Mouse (Mus musculus) limb, embryonic 11.5 days (tissue): ENCODE results near the gene Gm12184. TPM values are rescaled to one million over a fixed set of nuclear protein-coding genes. Genes with fewer than 3 reads are reported as not detected.
"Not testable (repeated sequence)": the region's sequence is repeated elsewhere in the genome, so short reads cannot be mapped to it uniquely, and the experiment has no call there.

Source experiments
- ATAC-seq: fragments of 200-750 bp; cut with Nextera tagmentation; 2 replicates; pipeline ENCODE4 v1.8.0; 2017; ENCODE audit warnings: low read depth; ENCODE audit not compliant: insufficient number of reproducible peaks, low FRiP score, low TSS enrichment
- DNase-seq: peaks from one replicate; pipeline ENCODE4 v3.0.0-alpha.2; 2015; ENCODE audit warnings: low spot score
- H3K27ac ChIP-seq: fragments of 300-500 bp; sonication (generic); replicated peaks from 2 replicates; pipeline ENCODE4 v1.5.1; 2014; ENCODE audit warnings: low read depth, mild to moderate bottlenecking, low read length
- H3K27me3 ChIP-seq: fragments of 300-500 bp; sonication (generic); 2 replicates; pipeline ENCODE4 v1.6.1; 2014; ENCODE audit warnings: mild to moderate bottlenecking, low read length, mixed read lengths; ENCODE audit not compliant: control insufficient read depth, insufficient read depth
- H3K36me3 ChIP-seq: fragments of 300-500 bp; sonication (generic); 2 replicates; pipeline ENCODE4 v1.6.1; 2014; ENCODE audit warnings: mild to moderate bottlenecking, low read length, moderate library complexity, mixed read lengths; ENCODE audit not compliant: control insufficient read depth, insufficient read depth
- H3K4me1 ChIP-seq: fragments of 300-500 bp; sonication (generic); 2 replicates; pipeline ENCODE4 v1.6.1; 2014; ENCODE audit warnings: low read length, mixed read lengths; ENCODE audit not compliant: control insufficient read depth, insufficient read depth
- H3K4me2 ChIP-seq: fragments of 300-500 bp; sonication (generic); 2 replicates; pipeline ENCODE4 v1.6.1; 2014; ENCODE audit warnings: low read depth, mild to moderate bottlenecking, moderate library complexity; ENCODE audit not compliant: severe bottlenecking
- H3K4me3 ChIP-seq: fragments of 300-500 bp; sonication (generic); 2 replicates; pipeline ENCODE4 v1.5.1; 2014; ENCODE audit warnings: low read depth, low read length
- H3K9ac ChIP-seq: fragments of 300-500 bp; sonication (generic); 2 replicates; pipeline ENCODE4 v1.6.1; 2014; ENCODE audit warnings: mild to moderate bottlenecking, low read length
- H3K9me3 ChIP-seq: fragments of 300-500 bp; sonication (generic); 2 replicates; pipeline ENCODE4 v1.6.1; 2016; ENCODE audit warnings: low read length; ENCODE audit not compliant: control insufficient read depth
- WGBS: fragments of 180-500 bp; shearing (Covaris S2); extraction: QIAGEN DNeasy Blood & Tissue Kit; methylation state at CpG from one replicate; pipeline ENCODE4 v1.1.7; 2014; 5-methylcytosine and 5-hydroxymethylcytosine counted together
- polyA plus RNA-seq: library from polyadenylated mRNA; unstranded; fragments of >200 nt; fragmentation: Nextera tagmentation; extraction: Ambion mirVana; gene quantifications from 2 replicates; pipeline ENCODE4 v1.2.1, GENCODE M21; 2014

The Gm12184 gene
- polyA plus RNA-seq, 1 experiment from 2014 or later: 9.4 TPM

- Histone ChIP-seq H3K4me1 (0 out of 2 replicates have a peak, but pooled peaks cover 4% of the 10 kb centered on the region), H3K4me3 (no peak overlapping the region)
- ATAC-seq: no peak
These were observed 25.7 kb upstream of the Gm12184 start for GRCm38 (mm10) chr11:48852190-48852589.

DNA sequence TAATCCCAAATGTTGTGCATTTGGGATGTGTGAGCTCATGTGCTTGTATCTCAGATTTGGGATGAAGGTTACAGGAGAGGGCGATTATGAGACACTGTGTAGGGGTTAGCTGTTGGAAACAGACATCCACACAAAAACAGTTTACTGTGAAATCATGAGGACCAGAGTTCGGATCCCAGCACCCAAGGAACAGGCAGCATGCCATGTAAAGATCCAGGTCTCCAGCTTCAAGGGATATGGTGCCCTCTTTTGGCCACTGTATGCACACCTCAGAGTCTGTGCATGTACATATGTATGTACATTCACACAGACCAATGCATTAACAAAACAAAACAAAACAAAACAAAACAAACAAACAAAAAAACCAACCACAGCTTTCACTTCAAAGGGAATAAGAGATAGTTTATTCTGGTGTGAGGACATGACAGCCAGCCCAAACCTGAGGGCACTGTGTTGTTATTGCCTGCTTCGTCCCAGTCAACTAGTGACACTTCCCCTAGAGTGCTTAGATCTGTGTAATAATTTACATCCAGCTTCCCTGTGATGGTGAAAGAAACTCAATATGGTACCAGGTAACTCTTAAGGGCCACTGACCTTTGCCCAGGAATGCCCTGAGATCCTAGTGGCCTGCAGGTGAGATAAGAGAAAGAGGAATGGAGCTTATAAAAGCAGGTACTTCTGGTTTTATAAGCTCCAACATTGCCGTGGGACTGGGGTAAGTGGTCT, 25.0 kb upstream of the Gm12184 start:
- H3K4me3 ChIP-seq: no peak overlapping the region
- 0 out of 2 replicates have a peak, but pooled peaks cover 4% of the 10 kb centered on the region for H3K4me1 ChIP-seq
- no peak overlapping the region for H3K9ac ChIP-seq
- no peaks in the 10 kb centered on the region for H3K27me3 ChIP-seq
- WGBS: 81% methylated on average over 4 of the region's 4 CpGs
- no peaks in the 10 kb centered on the region for H3K9me3 ChIP-seq
- no peaks in the 10 kb centered on the region for H3K36me3 ChIP-seq
- DNase-seq (no peak), ATAC-seq (no peak)
- H3K4me2 ChIP-seq: no peak overlapping the region
- H3K27ac ChIP-seq: no peak overlapping the region

More at GRCm38 (mm10) chr11:48852190-48852589, 25.7 kb upstream of the Gm12184 start:
- Histone ChIP-seq H3K9me3 (no peaks in the 10 kb centered on the region), H3K27ac (no peak overlapping the region), H3K36me3 (no peaks in the 10 kb centered on the region), H3K4me2 (no peak overlapping the region; the same call in 1 of the 2 replicates), H3K9ac (no peak overlapping the region), H3K27me3 (no peaks in the 10 kb centered on the region)
- WGBS: 83% methylated on average over 4 of the region's 4 CpGs
- DNase-seq: no peak

- ATAC-seq (no peak), DNase-seq (no peak)
- H3K4me2 ChIP-seq: no peak overlapping the region
- no peak overlapping the region for H3K4me3 ChIP-seq
- H3K27ac ChIP-seq: no peak overlapping the region
- H3K9ac ChIP-seq: no peak overlapping the region
- H3K9me3 ChIP-seq: no peaks in the 10 kb centered on the region
- H3K4me1 ChIP-seq: 0 out of 2 replicates have a peak, but pooled peaks cover 4% of the 10 kb centered on the region
- 61% methylated on average over 2 of the region's 2 CpGs for WGBS
- no peaks in the 10 kb centered on the region for H3K36me3 ChIP-seq
- H3K27me3 ChIP-seq: no peaks in the 10 kb centered on the region
These were observed 23.8 kb upstream of the Gm12184 start for GRCm38 (mm10) chr11:48850240-48850639.

GRCm38 (mm10) chr11:48846881-48847280, 20.4 kb upstream of the Gm12184 start:
- WGBS: 66% methylated on average over 5 of the region's 5 CpGs
- no peak overlapping the region for H3K9ac ChIP-seq
- ATAC-seq (no peak), DNase-seq (no peak)
- H3K36me3 ChIP-seq: no peaks in the 10 kb centered on the region
- no peak overlapping the region for H3K4me3 ChIP-seq
- no peaks in the 10 kb centered on the region for H3K4me1 ChIP-seq
- H3K4me2 ChIP-seq: no peak overlapping the region
- no peaks in the 10 kb centered on the region for H3K27me3 ChIP-seq
- H3K9me3 ChIP-seq: no peaks in the 10 kb centered on the region
- H3K27ac ChIP-seq: no peak overlapping the region

GRCm38 (mm10) chr11:48846362-48846761, 19.9 kb upstream of the Gm12184 start:
- H3K36me3 ChIP-seq, H3K27ac ChIP-seq, ATAC-seq, H3K4me1 ChIP-seq, H3K9me3 ChIP-seq, H3K4me2 ChIP-seq, H3K27me3 ChIP-seq, DNase-seq, H3K9ac ChIP-seq, H3K4me3 ChIP-seq: not testable (repeated sequence)
- WGBS: 81% methylated on average over 2 of the region's 2 CpGs

DNA sequence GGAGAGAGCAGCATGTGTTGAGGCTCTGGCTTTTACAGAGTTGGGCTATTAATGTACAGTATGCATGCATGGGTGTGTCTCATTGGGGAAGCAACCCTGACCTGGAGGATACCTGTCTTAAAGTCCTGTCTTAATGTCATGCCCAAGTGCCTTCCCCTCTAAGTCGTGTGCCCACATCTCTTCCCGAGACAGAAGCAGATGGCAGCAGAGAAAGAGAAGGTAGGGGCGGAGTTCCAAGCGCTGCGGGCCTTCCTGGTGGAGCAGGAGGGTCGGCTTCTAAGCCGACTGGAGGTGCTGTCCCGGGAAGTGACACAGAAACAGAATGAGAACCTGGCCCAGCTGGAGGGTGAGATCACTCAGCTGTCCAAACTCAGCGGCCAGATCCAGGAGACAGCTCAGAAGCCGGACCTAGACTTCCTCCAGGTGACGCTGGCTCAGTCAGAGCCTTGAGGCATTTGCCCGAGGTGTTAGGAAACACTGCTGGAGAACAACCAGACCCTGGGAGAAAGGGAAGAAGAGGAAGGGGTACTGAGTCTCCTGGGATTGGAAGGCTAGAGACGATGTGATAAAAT, 18.9 kb upstream of the Gm12184 start:
- Histone ChIP-seq H3K4me2 (no peak overlapping the region), H3K4me1 (no peaks in the 10 kb centered on the region), H3K4me3 (no peak overlapping the region), H3K9me3 (no peaks in the 10 kb centered on the region), H3K27me3 (no peaks in the 10 kb centered on the region), H3K9ac (no peak overlapping the region), H3K27ac (no peak overlapping the region), H3K36me3 (no peaks in the 10 kb centered on the region)
- no peak for DNase-seq
- 22% methylated on average over 13 of the region's 13 CpGs for WGBS
- no peak for ATAC-seq

DNA sequence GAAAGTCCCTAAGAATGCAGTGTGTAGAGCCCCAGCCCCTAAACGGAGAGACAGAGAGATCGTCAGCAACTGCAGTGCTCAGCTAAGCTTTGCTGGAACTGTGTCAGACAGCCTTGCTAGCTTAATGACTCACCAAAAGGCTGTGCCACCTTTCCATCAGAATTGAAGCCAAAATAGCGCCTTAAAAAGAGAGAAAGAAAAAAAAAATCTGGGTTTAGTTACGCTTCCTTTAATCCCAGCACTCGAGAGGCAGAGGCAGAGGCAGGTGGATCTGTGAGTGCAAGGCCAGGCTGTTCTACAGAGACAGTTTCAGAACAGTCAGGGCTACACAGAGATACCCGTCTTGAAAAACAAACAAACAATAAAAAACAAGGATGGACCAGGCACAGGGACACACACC, 17.9 kb upstream of the Gm12184 start:
- no peak overlapping the region for H3K4me3 ChIP-seq
- H3K27me3 ChIP-seq: no peaks in the 10 kb centered on the region
- DNase-seq (no peak), ATAC-seq (no peak)
- no peaks in the 10 kb centered on the region for H3K4me1 ChIP-seq
- H3K9me3 ChIP-seq: no peaks in the 10 kb centered on the region
- 57% methylated on average over 6 of the region's 6 CpGs for WGBS
- H3K4me2 ChIP-seq: no peak overlapping the region
- no peaks in the 10 kb centered on the region for H3K36me3 ChIP-seq
- no peak overlapping the region for H3K9ac ChIP-seq
- no peak overlapping the region for H3K27ac ChIP-seq

- ATAC-seq: no peak
- H3K9ac ChIP-seq: no peak overlapping the region
- 87% methylated on average over 11 of the region's 11 CpGs for WGBS
These were observed 16.7 kb upstream of the Gm12184 start for GRCm38 (mm10) chr11:48843202-48843601.

More at GRCm38 (mm10) chr11:48843202-48843601, 16.7 kb upstream of the Gm12184 start:
- no peaks in the 10 kb centered on the region for H3K9me3 ChIP-seq
- H3K4me1 ChIP-seq: no peaks in the 10 kb centered on the region
- H3K27me3 ChIP-seq: no peaks in the 10 kb centered on the region
- H3K36me3 ChIP-seq: no peaks in the 10 kb centered on the region
- no peak for DNase-seq
- no peak overlapping the region for H3K27ac ChIP-seq
- no peak overlapping the region for H3K4me3 ChIP-seq
- H3K4me2 ChIP-seq: no peak overlapping the region
